Mouse (Mus musculus) left cerebral cortex, postnatal 36 days (tissue): ENCODE measurements around the gene Pou2f1. TPM values are rescaled to one million over a fixed set of nuclear protein-coding genes. Genes with fewer than 3 reads are reported as not detected.

Experiments used
- DNase-seq, 2 experiments: peaks; one replicate each; pipeline ENCODE4 v3.0.0; 2021 to 2022; ENCODE audit warnings: low spot score in 2 of 2, mixed read lengths in 1 of 2
- intact Hi-C: fragments of 180-260 bp; cut with DNase I; formaldehyde crosslinking; loops from one replicate; pipeline ENCODE4 v1.15.1; 2025
- total RNA-seq, 2 experiments: library from RNA; stranded (reverse); gene quantifications; 2 replicates each; pipeline ENCODE4 v1.2.3; 2021

Gene Pou2f1
- total RNA-seq, 2 experiments from 2014 or later = 11.3 to 22.7 TPM

- no peak for DNase-seq
- intact Hi-C loops = no loop called here
These were observed 169.2 kb downstream of the Pou2f1 start for GRCm38 (mm10) chr1:165833244-165833643.

- no peak for DNase-seq
- intact Hi-C loops = no loop called here
These were observed 172.6 kb downstream of the Pou2f1 start for GRCm38 (mm10) chr1:165829890-165830289.

- DNase-seq = no peak
- intact Hi-C loops = no loop called here
These were observed 173.9 kb downstream of the Pou2f1 start for GRCm38 (mm10) chr1:165828615-165829014.

- no peak for DNase-seq
- intact Hi-C loops = no loop called here
These were observed 174.3 kb downstream of the Pou2f1 start for GRCm38 (mm10) chr1:165828173-165828572.

GRCm38 (mm10) chr1:165822031-165822430, 180.4 kb downstream of the Pou2f1 start:
- intact Hi-C loops = no loop called here
- DNase-seq = no peak

- no peak for DNase-seq
- intact Hi-C loops = no loop called here
These were observed 183.3 kb downstream of the Pou2f1 start for GRCm38 (mm10) chr1:165819147-165819546.

- intact Hi-C loops = no loop called here
- DNase-seq = no peak
These were observed 184.2 kb downstream of the Pou2f1 start for GRCm38 (mm10) chr1:165818145-165818860.

- DNase-seq = no peak
- intact Hi-C loops = no loop called here
These were observed 185.2 kb downstream of the Pou2f1 start for GRCm38 (mm10) chr1:165817264-165817663.

- intact Hi-C loops = no loop called here
These were observed 186.1 kb downstream of the Pou2f1 start for GRCm38 (mm10) chr1:165816391-165816790.

More at GRCm38 (mm10) chr1:165816391-165816790, 186.1 kb downstream of the Pou2f1 start:
- DNase-seq = no peak

Other genes starting within 250 kb of the Pou2f1 start
- gene Creg1, start 238.9 kb downstream of the Pou2f1 start, total RNA-seq = 10 to 100 TPM; 23.4 to 28.2 TPM
- gene Cd247, start 214.0 kb downstream of the Pou2f1 start, total RNA-seq = under 1 TPM in 1 of 2 experiments, not detected in 1; 0.25 TPM
- gene Dusp27, start 125.2 kb upstream of the Pou2f1 start, total RNA-seq = under 1 TPM; 0.16 to 0.17 TPM
- gene Gpa33, start 127.6 kb upstream of the Pou2f1 start, total RNA-seq = not detected
- under 1 TPM in 1 of 2 experiments, not detected in 1; 0.52 TPM for gene Mael, start 236.1 kb upstream of the Pou2f1 start, total RNA-seq